Mouse (Mus musculus) thymus, adult 2 months (tissue): Measurements from ENCODE around the gene Daam1. TPM values are rescaled to one million over a fixed set of nuclear protein-coding genes. Genes with fewer than 3 reads are reported as not detected.
"Not testable (repeated sequence)": the region's sequence is repeated elsewhere in the genome, so short reads cannot be mapped to it uniquely, and the experiment has no call there.

ENCODE experiments used
- DNase-seq: peaks from one replicate; pipeline ENCODE4 v3.0.0; 2021
- H3K27ac ChIP-seq: fragments of 200-500 bp; 2 replicates; pipeline ENCODE4 v1.5.1; 2012; ENCODE audit warnings: low read length, control low read depth; ENCODE audit not compliant: control insufficient read depth, insufficient read depth
- H3K27me3 ChIP-seq: fragments of 200-500 bp; 2 replicates; pipeline ENCODE4 v1.6.1; 2012; ENCODE audit warnings: mild to moderate bottlenecking, low read length, moderate library complexity, mixed read lengths; ENCODE audit not compliant: control insufficient read depth, insufficient read depth
- H3K36me3 ChIP-seq: fragments of 200-500 bp; 2 replicates; pipeline ENCODE4 v1.6.1; 2012; ENCODE audit warnings: mild to moderate bottlenecking, low read length, moderate library complexity; ENCODE audit not compliant: control insufficient read depth, insufficient read depth
- H3K4me1 ChIP-seq: fragments of 200-500 bp; replicated peaks from 2 replicates; pipeline ENCODE4 v1.6.1; 2012; ENCODE audit warnings: low read length; ENCODE audit not compliant: control insufficient read depth, insufficient read depth
- H3K4me3 ChIP-seq: fragments of 200-500 bp; 2 replicates; pipeline ENCODE4 v1.5.1; 2012; ENCODE audit warnings: mild to moderate bottlenecking, low read length, control low read depth, moderate library complexity; ENCODE audit not compliant: control insufficient read depth, insufficient read depth
- CTCF ChIP-seq: fragments of 200-500 bp; IDR thresholded peaks from 2 replicates; pipeline ENCODE4 v1.5.1; 2012; ENCODE audit warnings: mild to moderate bottlenecking, control low read depth, low read length, moderate library complexity, borderline replicate concordance; ENCODE audit not compliant: control insufficient read depth, poor library complexity, insufficient read depth; ENCODE audit errors: extremely low read depth
- POLR2A ChIP-seq: fragments of 200-500 bp; IDR thresholded peaks from 2 replicates; pipeline ENCODE4 v1.6.1; 2012; ENCODE audit warnings: mild to moderate bottlenecking, low read length, control low read depth, moderate library complexity; ENCODE audit not compliant: control insufficient read depth, poor library complexity, insufficient read depth; ENCODE audit errors: extremely low read depth
- WGBS: fragments of 180-500 bp; shearing (Covaris S2); methylation state at CpG from one replicate; pipeline ENCODE4 v1.1.7; 2018; 5-methylcytosine and 5-hydroxymethylcytosine counted together
- polyA plus RNA-seq: library from polyadenylated mRNA; depleted of rRNA; stranded (reverse); fragments of >200 nt; gene quantifications from 2 replicates; pipeline ENCODE4 v1.2.3, GENCODE M21; 2012

Daam1 gene
- polyA plus RNA-seq, 1 experiment, result 3.4 TPM

- no peaks in the 10 kb centered on the region for H3K27me3 ChIP-seq
- WGBS, result 98% methylated on average over 3 of the region's 3 CpGs
- H3K4me3 ChIP-seq, result no peak overlapping the region
- no peak overlapping the region for H3K27ac ChIP-seq
- no peaks in the 10 kb centered on the region for H3K4me1 ChIP-seq
- no peak for DNase-seq
- TF ChIP-seq POLR2A (no peak), CTCF (no peak)
- H3K36me3 ChIP-seq, result no peaks in the 10 kb centered on the region
Observed at GRCm38 (mm10) chr12:71839653-71840052, 8.8 kb downstream of the Daam1 start.

- TF ChIP-seq POLR2A, result no peak
- no peak for TF ChIP-seq CTCF
- Histone ChIP-seq H3K27me3 (no peaks in the 10 kb centered on the region), H3K4me3 (no peak overlapping the region), H3K27ac (no peak overlapping the region), H3K4me1 (no peaks in the 10 kb centered on the region), H3K36me3 (no peaks in the 10 kb centered on the region)
- WGBS, result 89% methylated on average over 6 of the region's 6 CpGs
- no peak for DNase-seq
Observed at GRCm38 (mm10) chr12:71840430-71841186, 9.7 kb downstream of the Daam1 start.

- Histone ChIP-seq H3K4me1 (no peaks in the 10 kb centered on the region), H3K4me3 (no peak overlapping the region), H3K36me3 (no peaks in the 10 kb centered on the region), H3K27me3 (no peaks in the 10 kb centered on the region), H3K27ac (no peak overlapping the region)
- 49% methylated on average over 3 of the region's 3 CpGs for WGBS
- no peak for DNase-seq
- TF ChIP-seq POLR2A (no peak), CTCF (no peak)
Observed at GRCm38 (mm10) chr12:71842006-71842405, 11.1 kb downstream of the Daam1 start.

GRCm38 (mm10) chr12:71842588-71842987 is 11.7 kb downstream of the Daam1 start:
- WGBS, result 94% methylated on average over 2 of the region's 2 CpGs

GRCm38 (mm10) chr12:71845486-71845885 is 14.6 kb downstream of the Daam1 start:
- WGBS, result 93% methylated on average over 5 of the region's 5 CpGs
- DNase-seq, result no peak
- H3K36me3 ChIP-seq, result no peaks in the 10 kb centered on the region

More at GRCm38 (mm10) chr12:71842588-71842987, 11.7 kb downstream of the Daam1 start:
- Histone ChIP-seq H3K27me3 (no peaks in the 10 kb centered on the region), H3K27ac (no peak overlapping the region), H3K4me1 (no peaks in the 10 kb centered on the region), H3K4me3 (no peak overlapping the region), H3K36me3 (no peaks in the 10 kb centered on the region)
- TF ChIP-seq CTCF, result no peak
- no peak for TF ChIP-seq POLR2A
- DNase-seq, result no peak

GRCm38 (mm10) chr12:71846416-71846815 is 15.5 kb downstream of the Daam1 start:
- WGBS, result 97% methylated on average over 4 of the region's 4 CpGs
- not testable (repeated sequence) for H3K27ac ChIP-seq, H3K36me3 ChIP-seq, DNase-seq, H3K27me3 ChIP-seq, H3K4me3 ChIP-seq, H3K4me1 ChIP-seq

More at GRCm38 (mm10) chr12:71845486-71845885, 14.6 kb downstream of the Daam1 start:
- TF ChIP-seq CTCF (no peak), POLR2A (no peak)
- Histone ChIP-seq H3K27ac (no peak overlapping the region), H3K27me3 (no peaks in the 10 kb centered on the region), H3K4me1 (no peaks in the 10 kb centered on the region), H3K4me3 (no peak overlapping the region)

GRCm38 (mm10) chr12:71847024-71847423 is 16.1 kb downstream of the Daam1 start:
- not testable (repeated sequence) for DNase-seq, H3K27ac ChIP-seq, H3K4me1 ChIP-seq, H3K36me3 ChIP-seq, H3K4me3 ChIP-seq, H3K27me3 ChIP-seq
- WGBS, result 94% methylated on average over 6 of the region's 6 CpGs

- no peak for TF ChIP-seq CTCF
- TF ChIP-seq POLR2A, result no peak
- Histone ChIP-seq H3K36me3 (no peaks in the 10 kb centered on the region), H3K27ac (no peak overlapping the region), H3K4me3 (no peak overlapping the region), H3K27me3 (no peaks in the 10 kb centered on the region), H3K4me1 (0 out of 2 replicates have a peak, but pooled peaks cover under 1% of the 10 kb centered on the region)
- 95% methylated on average over 5 of the region's 5 CpGs for WGBS
- DNase-seq, result no peak
Observed at GRCm38 (mm10) chr12:71847617-71848016, 16.7 kb downstream of the Daam1 start.
